Mouse (Mus musculus): ENCODE measurements around the gene Rtp3. TPM values are rescaled to one million over a fixed set of nuclear protein-coding genes. Genes with fewer than 3 reads are reported as not detected.

Gene Rtp3
- polyA plus RNA-seq, 1 experiment from 2014 or later: not detected

DNA sequence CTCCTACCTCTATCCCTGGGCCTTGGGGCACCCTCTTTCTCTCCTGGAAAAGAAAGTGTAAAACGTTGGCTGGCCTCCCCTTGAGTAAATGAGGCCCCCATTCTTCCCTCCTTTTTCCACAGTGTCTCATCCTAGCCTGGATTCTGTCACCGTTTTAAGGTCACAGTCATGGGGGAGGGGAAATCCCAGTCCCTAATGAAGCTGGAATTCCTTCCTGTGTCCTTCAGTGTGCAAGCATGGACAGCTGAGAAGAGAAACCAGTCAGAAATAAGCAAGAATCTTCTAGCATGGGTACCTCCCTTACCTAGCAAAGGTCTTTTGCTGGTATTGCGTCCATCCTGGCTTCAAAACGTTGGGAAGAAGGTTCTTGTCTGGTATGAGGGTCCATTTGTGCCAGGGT, 1.2 kb downstream of the Rtp3 start:
- WGBS: 59% methylated on average over 4 of the region's 4 CpGs
- Histone ChIP-seq H3K36me3 (ENCODE audit: control insufficient read depth, insufficient read depth, low read length) (no peaks in the 10 kb centered on the region), H3K4me2 (replicated peaks; ENCODE audit: low read depth, low read length) (no peak overlapping the region), H3K27me3 (ENCODE audit: control insufficient read depth, insufficient read depth, low read length) (no peaks in the 10 kb centered on the region), H3K4me3 (ENCODE audit: low read depth, low read length) (no peak overlapping the region), H3K9me3 (ENCODE audit: control insufficient read depth, low read depth, low read length) (no peaks in the 10 kb centered on the region), H3K4me1 (ENCODE audit: control insufficient read depth, insufficient read depth, low read length) (no peaks in the 10 kb centered on the region), H3K9ac (replicated peaks; ENCODE audit: low read depth, low read length) (no peak overlapping the region), H3K27ac (ENCODE audit: low read length) (no peak overlapping the region)
- ATAC-seq (ENCODE audit: insufficient number of reproducible peaks, insufficient read depth, low FRiP score, low read depth): no peak

DNA sequence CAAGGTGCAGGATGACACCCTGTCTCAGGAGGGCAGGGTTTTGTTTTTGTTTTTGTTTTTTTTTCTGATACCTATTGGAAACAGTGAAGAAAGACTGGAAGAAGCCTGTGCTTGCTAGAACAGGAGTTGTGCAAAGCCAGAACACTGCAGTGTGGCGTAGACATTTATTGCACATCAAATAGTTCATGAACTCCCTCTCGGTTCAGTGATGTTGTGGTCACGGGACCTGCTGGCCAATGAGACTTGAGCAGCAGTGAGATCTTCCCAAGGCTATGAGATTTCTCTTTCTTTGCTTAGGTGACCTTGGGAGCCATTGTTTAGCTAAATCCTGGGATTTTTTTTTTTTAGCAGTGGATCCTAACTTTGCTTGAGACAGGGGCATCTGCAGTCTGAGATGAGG, 2.3 kb downstream of the Rtp3 start:
- 69% methylated on average over 3 of the region's 3 CpGs for WGBS
- Histone ChIP-seq H3K4me1 (ENCODE audit: control insufficient read depth, insufficient read depth, low read length) (no peaks in the 10 kb centered on the region), H3K9ac (replicated peaks; ENCODE audit: low read depth, low read length) (no peak overlapping the region), H3K4me3 (ENCODE audit: low read depth, low read length) (no peak overlapping the region), H3K4me2 (replicated peaks; ENCODE audit: low read depth, low read length) (no peak overlapping the region), H3K9me3 (ENCODE audit: control insufficient read depth, low read depth, low read length) (no peaks in the 10 kb centered on the region), H3K27me3 (ENCODE audit: control insufficient read depth, insufficient read depth, low read length) (no peaks in the 10 kb centered on the region), H3K27ac (ENCODE audit: low read length) (no peak overlapping the region), H3K36me3 (ENCODE audit: control insufficient read depth, insufficient read depth, low read length) (no peaks in the 10 kb centered on the region)
- no peak for ATAC-seq (ENCODE audit: insufficient number of reproducible peaks, insufficient read depth, low FRiP score, low read depth)

DNA sequence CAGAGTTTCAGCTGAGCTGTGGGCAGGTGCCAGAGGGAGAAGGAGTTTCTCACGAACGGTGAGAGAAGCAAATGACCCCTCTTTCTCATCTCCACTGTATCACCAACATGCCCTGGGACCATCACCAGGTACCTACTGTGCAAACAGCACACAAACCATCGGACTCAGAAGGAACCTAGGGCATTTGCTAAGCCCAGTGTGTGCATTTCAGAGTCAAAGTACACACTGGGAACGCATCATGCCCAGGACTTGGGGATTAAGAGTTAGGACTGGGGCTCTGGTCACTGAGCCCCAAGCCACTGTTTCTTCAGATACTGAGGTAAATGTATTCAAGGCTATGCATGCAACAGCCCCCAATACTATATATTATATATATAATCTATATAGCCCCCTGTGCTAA, 3.1 kb downstream of the Rtp3 start:
- H3K9ac ChIP-seq (replicated peaks; ENCODE audit: low read depth, low read length): no peak overlapping the region
- 62% methylated on average over 4 of the region's 4 CpGs for WGBS
- no peak overlapping the region for H3K4me2 ChIP-seq (replicated peaks; ENCODE audit: low read depth, low read length)
- ATAC-seq (ENCODE audit: insufficient number of reproducible peaks, insufficient read depth, low FRiP score, low read depth): no peak
- no peaks in the 10 kb centered on the region for H3K9me3 ChIP-seq (ENCODE audit: control insufficient read depth, low read depth, low read length)
- no peaks in the 10 kb centered on the region for H3K4me1 ChIP-seq (ENCODE audit: control insufficient read depth, insufficient read depth, low read length)
- no peak overlapping the region for H3K27ac ChIP-seq (ENCODE audit: low read length)
- H3K36me3 ChIP-seq (ENCODE audit: control insufficient read depth, insufficient read depth, low read length): no peaks in the 10 kb centered on the region
- H3K4me3 ChIP-seq (ENCODE audit: low read depth, low read length): no peak overlapping the region
- no peaks in the 10 kb centered on the region for H3K27me3 ChIP-seq (ENCODE audit: control insufficient read depth, insufficient read depth, low read length)

DNA sequence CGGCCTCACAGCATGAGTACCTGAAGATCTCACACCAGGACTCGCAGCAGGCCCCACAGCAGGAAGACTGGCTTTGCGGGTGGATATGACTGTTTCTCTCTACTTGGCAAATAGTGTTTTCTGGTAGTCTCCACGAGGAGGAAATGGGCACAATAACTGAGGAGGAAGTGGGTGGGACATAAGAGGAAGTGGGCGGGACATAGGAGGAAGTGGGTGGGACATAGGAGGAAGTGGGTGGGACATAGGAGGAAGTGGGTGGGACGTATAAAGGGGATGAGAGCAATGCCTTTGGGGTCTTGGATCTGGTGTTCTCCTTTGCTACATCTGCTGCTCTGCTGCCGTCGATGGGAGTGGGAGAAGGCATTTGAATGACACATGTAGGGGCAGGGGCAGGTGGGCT, 4.4 kb downstream of the Rtp3 start:
- Histone ChIP-seq H3K4me3 (ENCODE audit: low read depth, low read length) (no peak overlapping the region), H3K9ac (replicated peaks; ENCODE audit: low read depth, low read length) (no peak overlapping the region)
- 89% methylated on average over 8 of the region's 8 CpGs for WGBS

DNA sequence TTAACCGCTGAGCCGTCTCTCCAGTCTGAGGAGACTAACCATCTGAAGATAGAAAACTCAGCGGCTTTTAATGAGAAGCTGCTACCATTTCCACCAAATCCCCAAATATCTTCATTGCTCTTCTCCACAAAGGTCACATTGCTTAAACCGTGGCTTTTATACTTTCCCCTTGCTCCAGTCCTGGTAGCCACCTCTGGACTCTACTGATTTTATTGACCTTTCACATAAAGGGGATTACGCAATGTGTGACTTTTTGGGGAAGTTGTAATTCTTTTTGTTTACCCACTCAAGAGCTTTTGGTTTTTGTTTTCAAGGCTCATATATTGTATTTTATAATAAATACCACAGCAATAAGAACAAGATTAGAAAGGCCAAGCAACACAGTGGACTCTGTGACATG, 4.8 kb downstream of the Rtp3 start:
- Histone ChIP-seq H3K4me1 (ENCODE audit: control insufficient read depth, insufficient read depth, low read length) (no peaks in the 10 kb centered on the region), H3K27ac (ENCODE audit: low read length) (no peak overlapping the region), H3K9me3 (ENCODE audit: control insufficient read depth, low read depth, low read length) (no peaks in the 10 kb centered on the region), H3K4me2 (replicated peaks; ENCODE audit: low read depth, low read length) (no peak overlapping the region), H3K9ac (replicated peaks; ENCODE audit: low read depth, low read length) (no peak overlapping the region), H3K27me3 (ENCODE audit: control insufficient read depth, insufficient read depth, low read length) (no peaks in the 10 kb centered on the region), H3K36me3 (ENCODE audit: control insufficient read depth, insufficient read depth, low read length) (no peaks in the 10 kb centered on the region), H3K4me3 (ENCODE audit: low read depth, low read length) (no peak overlapping the region)
- no peak for ATAC-seq (ENCODE audit: insufficient number of reproducible peaks, insufficient read depth, low FRiP score, low read depth)
- 95% methylated on average over 5 of the region's 5 CpGs for WGBS

More for the DNA sequence above, 4.4 kb downstream of the Rtp3 start:
- no peak for ATAC-seq (ENCODE audit: insufficient number of reproducible peaks, insufficient read depth, low FRiP score, low read depth)
- no peaks in the 10 kb centered on the region for H3K27me3 ChIP-seq (ENCODE audit: control insufficient read depth, insufficient read depth, low read length)
- H3K27ac ChIP-seq (ENCODE audit: low read length): no peak overlapping the region
- H3K4me2 ChIP-seq (replicated peaks; ENCODE audit: low read depth, low read length): no peak overlapping the region
- no peaks in the 10 kb centered on the region for H3K4me1 ChIP-seq (ENCODE audit: control insufficient read depth, insufficient read depth, low read length)
- no peaks in the 10 kb centered on the region for H3K36me3 ChIP-seq (ENCODE audit: control insufficient read depth, insufficient read depth, low read length)
- no peaks in the 10 kb centered on the region for H3K9me3 ChIP-seq (ENCODE audit: control insufficient read depth, low read depth, low read length)

DNA sequence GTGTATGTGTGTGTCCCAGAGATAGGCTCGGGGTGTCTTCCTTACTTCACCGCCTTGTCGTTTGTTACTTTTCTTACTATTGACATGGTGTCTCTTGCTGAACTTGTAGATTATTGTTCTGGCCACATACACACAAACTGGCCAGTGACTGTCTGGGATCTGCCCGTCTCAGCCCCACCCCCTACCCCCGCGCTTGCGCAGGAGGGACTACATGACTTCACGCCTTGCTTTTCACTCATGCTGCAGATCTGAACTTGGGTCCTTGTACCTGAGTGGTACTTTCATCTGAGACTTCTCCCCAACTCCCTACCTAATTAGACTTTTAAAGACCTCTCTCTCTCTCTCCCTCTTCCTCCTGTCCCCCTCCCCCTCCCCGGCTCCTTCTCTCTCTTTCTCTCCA, 6.3 kb downstream of the Rtp3 start:
- WGBS: 94% methylated on average over 9 of the region's 9 CpGs
- no peak for ATAC-seq (ENCODE audit: insufficient number of reproducible peaks, insufficient read depth, low FRiP score, low read depth)

DNA sequence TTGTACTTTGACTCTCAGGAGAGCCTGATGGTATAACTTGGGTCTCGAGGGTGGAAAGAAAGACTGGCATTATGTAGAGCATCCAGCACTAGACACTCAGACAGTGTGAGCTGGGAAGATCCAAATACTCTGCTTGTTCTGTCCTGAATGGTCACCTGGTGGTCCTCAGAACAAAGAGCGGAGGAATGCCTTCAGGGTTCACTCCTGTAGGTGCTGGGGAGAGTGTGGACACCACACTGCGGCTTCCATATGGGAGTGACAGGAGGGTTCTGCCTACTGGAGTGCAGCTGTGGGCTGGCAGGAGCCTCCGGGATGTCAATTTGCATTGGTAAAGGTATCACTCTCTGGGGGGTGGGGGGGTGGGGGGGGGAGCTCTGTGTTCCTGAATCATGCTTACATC, 8.0 kb downstream of the Rtp3 start:
- 59% methylated on average over 4 of the region's 4 CpGs for WGBS
- Histone ChIP-seq H3K4me1 (ENCODE audit: control insufficient read depth, insufficient read depth, low read length) (no peaks in the 10 kb centered on the region), H3K36me3 (ENCODE audit: control insufficient read depth, insufficient read depth, low read length) (no peaks in the 10 kb centered on the region), H3K27me3 (ENCODE audit: control insufficient read depth, insufficient read depth, low read length) (no peaks in the 10 kb centered on the region), H3K4me3 (ENCODE audit: low read depth, low read length) (no peak overlapping the region), H3K9me3 (ENCODE audit: control insufficient read depth, low read depth, low read length) (no peaks in the 10 kb centered on the region), H3K27ac (ENCODE audit: low read length) (no peak overlapping the region), H3K4me2 (replicated peaks; ENCODE audit: low read depth, low read length) (no peak overlapping the region), H3K9ac (replicated peaks; ENCODE audit: low read depth, low read length) (no peak overlapping the region)
- ATAC-seq (ENCODE audit: insufficient number of reproducible peaks, insufficient read depth, low FRiP score, low read depth): no peak

More for the DNA sequence above, 6.3 kb downstream of the Rtp3 start:
- H3K27me3 ChIP-seq (ENCODE audit: control insufficient read depth, insufficient read depth, low read length): no peaks in the 10 kb centered on the region
- H3K27ac ChIP-seq (ENCODE audit: low read length): no peak overlapping the region
- H3K4me3 ChIP-seq (ENCODE audit: low read depth, low read length): no peak overlapping the region
- H3K9ac ChIP-seq (replicated peaks; ENCODE audit: low read depth, low read length): no peak overlapping the region
- H3K4me2 ChIP-seq (replicated peaks; ENCODE audit: low read depth, low read length): no peak overlapping the region
- no peaks in the 10 kb centered on the region for H3K9me3 ChIP-seq (ENCODE audit: control insufficient read depth, low read depth, low read length)
- no peaks in the 10 kb centered on the region for H3K4me1 ChIP-seq (ENCODE audit: control insufficient read depth, insufficient read depth, low read length)
- no peaks in the 10 kb centered on the region for H3K36me3 ChIP-seq (ENCODE audit: control insufficient read depth, insufficient read depth, low read length)

DNA sequence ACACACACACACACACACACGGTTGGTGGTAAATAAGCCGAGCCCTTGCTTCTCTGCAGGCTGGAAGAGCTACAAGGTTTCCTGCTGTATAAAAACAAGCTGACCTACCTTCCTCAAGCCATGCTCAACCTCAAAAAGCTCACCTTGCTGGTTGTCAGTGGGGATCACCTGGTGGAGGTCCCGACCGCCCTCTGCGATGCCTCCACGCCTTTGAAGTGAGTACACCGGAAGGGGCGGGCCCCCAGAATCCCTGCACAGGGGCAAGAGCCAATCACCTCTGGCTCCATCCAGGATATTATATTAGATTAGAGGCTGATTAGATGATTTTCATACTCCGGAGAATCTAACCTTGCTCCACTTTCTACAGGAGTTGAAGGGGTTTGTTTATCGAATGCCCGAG, 11.0 kb downstream of the Rtp3 start:
- Histone ChIP-seq H3K27ac (ENCODE audit: low read length) (no peak overlapping the region), H3K36me3 (ENCODE audit: control insufficient read depth, insufficient read depth, low read length) (no peaks in the 10 kb centered on the region), H3K4me1 (ENCODE audit: control insufficient read depth, insufficient read depth, low read length) (no peaks in the 10 kb centered on the region), H3K4me3 (ENCODE audit: low read depth, low read length) (no peak overlapping the region), H3K4me2 (replicated peaks; ENCODE audit: low read depth, low read length) (no peak overlapping the region), H3K9me3 (ENCODE audit: control insufficient read depth, low read depth, low read length) (no peaks in the 10 kb centered on the region), H3K9ac (replicated peaks; ENCODE audit: low read depth, low read length) (no peak overlapping the region), H3K27me3 (ENCODE audit: control insufficient read depth, insufficient read depth, low read length) (no peaks in the 10 kb centered on the region)
- WGBS: 90% methylated on average over 11 of the region's 11 CpGs
- ATAC-seq (ENCODE audit: insufficient number of reproducible peaks, insufficient read depth, low FRiP score, low read depth): no peak

DNA sequence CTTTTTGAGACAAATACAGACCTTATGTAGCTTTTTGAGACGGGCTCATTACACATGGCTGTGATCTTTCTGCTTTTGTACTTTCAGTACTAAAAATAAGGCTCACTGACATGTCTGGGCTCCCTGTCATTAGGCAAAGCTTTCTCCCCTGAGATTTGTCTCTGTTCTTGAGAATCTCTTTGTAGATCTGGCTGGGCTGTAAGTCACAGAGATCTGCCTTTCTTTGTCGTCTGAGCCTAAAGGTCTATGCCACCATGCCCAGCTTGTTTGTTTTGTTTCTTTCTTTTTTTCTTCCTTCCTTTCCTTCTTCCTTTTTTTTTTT, 24.5 kb downstream of the Rtp3 start:
- ATAC-seq (ENCODE audit: insufficient number of reproducible peaks, insufficient read depth, low FRiP score, low read depth): no peak
- no peak overlapping the region for H3K4me3 ChIP-seq (ENCODE audit: low read depth, low read length)
- no peak overlapping the region for H3K9ac ChIP-seq (replicated peaks; ENCODE audit: low read depth, low read length)
- WGBS: 80% methylated on average over 2 of the region's 2 CpGs
- H3K4me1 ChIP-seq (ENCODE audit: control insufficient read depth, insufficient read depth, low read length): no peaks in the 10 kb centered on the region
- H3K27ac ChIP-seq (ENCODE audit: low read length): no peak overlapping the region
- no peak overlapping the region for H3K4me2 ChIP-seq (replicated peaks; ENCODE audit: low read depth, low read length)
- no peaks in the 10 kb centered on the region for H3K9me3 ChIP-seq (ENCODE audit: control insufficient read depth, low read depth, low read length)
- no peaks in the 10 kb centered on the region for H3K27me3 ChIP-seq (ENCODE audit: control insufficient read depth, insufficient read depth, low read length)
- no peaks in the 10 kb centered on the region for H3K36me3 ChIP-seq (ENCODE audit: control insufficient read depth, insufficient read depth, low read length)

Data from stomach, embryonic 14.5 days (tissue).